Mouse (Mus musculus) midbrain, embryonic 15.5 days (tissue): ENCODE results near the gene Tmed2. TPM values are rescaled to one million over a fixed set of nuclear protein-coding genes. Genes with fewer than 3 reads are reported as not detected.
"Not testable (repeated sequence)": the region's sequence is repeated elsewhere in the genome, so short reads cannot be mapped to it uniquely, and the experiment has no call there.

Source experiments
- ATAC-seq: fragments of 200-750 bp; cut with Nextera tagmentation; replicated peaks from 2 replicates; pipeline ENCODE4 v1.8.0; 2017; ENCODE audit warnings: moderate TSS enrichment
- H3K27ac ChIP-seq: fragments of 300-500 bp; sonication (generic); 2 replicates; pipeline ENCODE4 v1.5.1; 2015; ENCODE audit warnings: mild to moderate bottlenecking, inconsistent platforms
- H3K27me3 ChIP-seq: fragments of 300-500 bp; sonication (generic); replicated peaks from 2 replicates; pipeline ENCODE4 v1.6.1; 2015; ENCODE audit warnings: inconsistent platforms
- H3K36me3 ChIP-seq: fragments of 300-500 bp; sonication (generic); replicated peaks from 2 replicates; pipeline ENCODE4 v1.6.1; 2015; ENCODE audit warnings: inconsistent platforms
- H3K4me1 ChIP-seq: fragments of 300-500 bp; sonication (generic); 2 replicates; pipeline ENCODE4 v1.6.1; 2015; ENCODE audit warnings: inconsistent platforms
- H3K4me2 ChIP-seq: fragments of 300-500 bp; sonication (generic); 2 replicates; pipeline ENCODE4 v1.6.1; 2015; ENCODE audit warnings: inconsistent platforms, mild to moderate bottlenecking, moderate library complexity
- H3K4me3 ChIP-seq: fragments of 300-500 bp; sonication (generic); 2 replicates; pipeline ENCODE4 v1.5.1; 2015; ENCODE audit warnings: mild to moderate bottlenecking, inconsistent platforms
- H3K9ac ChIP-seq: fragments of 300-500 bp; sonication (generic); 2 replicates; pipeline ENCODE4 v1.6.1; 2015; ENCODE audit warnings: mild to moderate bottlenecking, inconsistent platforms
- H3K9me3 ChIP-seq: fragments of 300-500 bp; sonication (generic); 2 replicates; pipeline ENCODE4 v1.6.1; 2016; ENCODE audit warnings: inconsistent platforms
- WGBS: fragments of 180-500 bp; shearing (Covaris S2); methylation state at CpG from one replicate; pipeline ENCODE4 v1.1.7; 2015; ENCODE audit warnings: mixed read lengths; 5-methylcytosine and 5-hydroxymethylcytosine counted together
- polyA plus RNA-seq: library from polyadenylated mRNA; unstranded; fragments of >200 nt; fragmentation: Nextera tagmentation; extraction: Ambion mirVana; gene quantifications from 2 replicates; pipeline ENCODE4 v1.2.1, GENCODE M21; 2015

Tmed2 gene
- polyA plus RNA-seq, 1 experiment from 2014 or later = 332 TPM

- Histone ChIP-seq H3K4me3 (peak overlapping the region; percentile 93), H3K4me2 (peak overlapping the region; percentile 79), H3K27ac (0 out of 2 replicates have a peak overlapping the region, but pooled peaks have one; percentile 84), H3K36me3 (peaks cover 27% of the 10 kb centered on the region), H3K4me1 (peaks cover 15% of the 10 kb centered on the region)
- not testable (repeated sequence) for H3K27me3 ChIP-seq, H3K9ac ChIP-seq, H3K9me3 ChIP-seq, ATAC-seq
- 38% methylated on average over 5 of the region's 5 CpGs for WGBS
These were observed 11.0 kb downstream of the Tmed2 start for GRCm38 (mm10) chr5:124551349-124552093.

GRCm38 (mm10) chr5:124552094-124552472 is 11.6 kb downstream of the Tmed2 start:
- Histone ChIP-seq H3K9ac (peak overlapping the region; percentile 86), H3K9me3 (no peaks in the 10 kb centered on the region), H3K36me3 (peaks cover 28% of the 10 kb centered on the region), H3K4me3 (peak overlapping the region; percentile 93), H3K27me3 (no peaks in the 10 kb centered on the region), H3K4me1 (peaks cover 15% of the 10 kb centered on the region), H3K4me2 (peak overlapping the region; percentile 79), H3K27ac (peak overlapping the region; percentile 84)
- WGBS = 14% methylated on average over 9 of the region's 9 CpGs
- ATAC-seq = peak; percentile 18; the same call in 1 of the 2 replicates

- no peaks in the 10 kb centered on the region for H3K9me3 ChIP-seq
- under 1% methylated on average over 66 of the region's 66 CpGs for WGBS
- peak; percentile 85 for ATAC-seq
These were observed 12.2 kb downstream of the Tmed2 start, which contains the start of gene Ddx55 for GRCm38 (mm10) chr5:124552558-124553307. Gene Ddx55 (plus strand): TSS chr5:124552864.

GRCm38 (mm10) chr5:124553607-124554006 is 13.1 kb downstream of the Tmed2 start:
- Histone ChIP-seq H3K4me3 (peak overlapping the region; percentile 93), H3K9ac (0 out of 2 replicates have a peak overlapping the region, but pooled peaks have one; percentile 86)
- ATAC-seq = no peak

More at GRCm38 (mm10) chr5:124552558-124553307, 12.2 kb downstream of the Tmed2 start, which contains the start of gene Ddx55:
- H3K36me3 ChIP-seq = peaks cover 28% of the 10 kb centered on the region
- H3K4me3 ChIP-seq = peak within 1 kb of the TSS; percentile 93
- peaks cover 15% of the 10 kb centered on the region for H3K4me1 ChIP-seq
- H3K27me3 ChIP-seq = no peaks in the 10 kb centered on the region
- peak within 1 kb of the TSS; percentile 86 for H3K9ac ChIP-seq
- peak within 1 kb of the TSS; percentile 84 for H3K27ac ChIP-seq
- H3K4me2 ChIP-seq = peak within 1 kb of the TSS; percentile 79

GRCm38 (mm10) chr5:124555145-124555544 is 14.7 kb downstream of the Tmed2 start:
- H3K4me3 ChIP-seq = no peak overlapping the region
- H3K4me2 ChIP-seq = no peak overlapping the region
- H3K36me3 ChIP-seq = peaks cover 32% of the 10 kb centered on the region
- ATAC-seq = no peak
- WGBS = 90% methylated on average over 1 of the region's 1 CpGs
- H3K9ac ChIP-seq = no peak overlapping the region
- H3K27me3 ChIP-seq = no peaks in the 10 kb centered on the region
- no peak overlapping the region for H3K27ac ChIP-seq
- H3K4me1 ChIP-seq = peaks cover 15% of the 10 kb centered on the region
- no peaks in the 10 kb centered on the region for H3K9me3 ChIP-seq

More at GRCm38 (mm10) chr5:124553607-124554006, 13.1 kb downstream of the Tmed2 start:
- Histone ChIP-seq H3K4me1 (peaks cover 15% of the 10 kb centered on the region), H3K36me3 (peaks cover 24% of the 10 kb centered on the region), H3K27me3 (no peaks in the 10 kb centered on the region), H3K27ac (no peak overlapping the region), H3K9me3 (no peaks in the 10 kb centered on the region), H3K4me2 (peak overlapping the region; percentile 79)
- WGBS = 59% methylated on average over 6 of the region's 6 CpGs

- Histone ChIP-seq H3K4me1 (no peaks in the 10 kb centered on the region), H3K9me3 (no peaks in the 10 kb centered on the region), H3K27me3 (no peaks in the 10 kb centered on the region), H3K9ac (no peak overlapping the region), H3K36me3 (peaks cover 77% of the 10 kb centered on the region), H3K27ac (no peak overlapping the region), H3K4me2 (no peak overlapping the region), H3K4me3 (no peak overlapping the region)
- no peak for ATAC-seq
- 90% methylated on average over 12 of the region's 12 CpGs for WGBS
These were observed 30.6 kb downstream of the Tmed2 start for GRCm38 (mm10) chr5:124571068-124571467.

- no peak for ATAC-seq
- Histone ChIP-seq H3K36me3 (peaks cover 40% of the 10 kb centered on the region), H3K9ac (no peak overlapping the region), H3K4me1 (peaks cover 21% of the 10 kb centered on the region), H3K27ac (no peak overlapping the region), H3K27me3 (no peaks in the 10 kb centered on the region), H3K9me3 (no peaks in the 10 kb centered on the region), H3K4me3 (no peak overlapping the region), H3K4me2 (no peak overlapping the region)
- WGBS = 98% methylated on average over 7 of the region's 7 CpGs
These were observed 35.0 kb downstream of the Tmed2 start for GRCm38 (mm10) chr5:124575467-124575866.

- peak within 1 kb of the TSS; percentile 90 for H3K4me2 ChIP-seq
- H3K9me3 ChIP-seq = no peaks in the 10 kb centered on the region
- H3K9ac ChIP-seq = peak within 1 kb of the TSS; percentile 74
- peaks cover 25% of the 10 kb centered on the region for H3K4me1 ChIP-seq
- peak within 1 kb of the TSS; percentile 73 for H3K27ac ChIP-seq
- no peaks in the 10 kb centered on the region for H3K27me3 ChIP-seq
- ATAC-seq = peak; percentile 93
- WGBS = 1% methylated on average over 51 of the region's 51 CpGs
- H3K36me3 ChIP-seq = peaks cover 15% of the 10 kb centered on the region; the same call in 1 of the 2 replicates
- peak within 1 kb of the TSS; percentile 78 for H3K4me3 ChIP-seq
These were observed 38.3 kb downstream of the Tmed2 start, which contains the start of the genes Eif2b1 and Gtf2h3 for GRCm38 (mm10) chr5:124578633-124579317. Gene Eif2b1 (minus strand): TSS chr5:124579131. Gene Gtf2h3 (plus strand): TSS chr5:124579140.

- H3K4me3 ChIP-seq = no peak overlapping the region
- no peaks in the 10 kb centered on the region for H3K9me3 ChIP-seq
- no peak overlapping the region for H3K27ac ChIP-seq
- H3K9ac ChIP-seq = no peak overlapping the region
- H3K4me1 ChIP-seq = peaks cover 25% of the 10 kb centered on the region
- no peaks in the 10 kb centered on the region for H3K27me3 ChIP-seq
- peaks cover 27% of the 10 kb centered on the region for H3K36me3 ChIP-seq
- H3K4me2 ChIP-seq = no peak overlapping the region
- no peak for ATAC-seq
- 91% methylated on average over 5 of the region's 5 CpGs for WGBS
These were observed 42.0 kb downstream of the Tmed2 start for GRCm38 (mm10) chr5:124582515-124582914.

- 92% methylated on average over 3 of the region's 3 CpGs for WGBS
These were observed 52.3 kb downstream of the Tmed2 start for GRCm38 (mm10) chr5:124592768-124593167.

GRCm38 (mm10) chr5:124598224-124599174 is 58.0 kb downstream of the Tmed2 start:
- no peaks in the 10 kb centered on the region for H3K9me3 ChIP-seq
- peak; percentile 100 for ATAC-seq
- H3K4me1 ChIP-seq = peaks cover 19% of the 10 kb centered on the region
- H3K36me3 ChIP-seq = peaks cover 26% of the 10 kb centered on the region
- 7% methylated on average over 30 of the region's 30 CpGs for WGBS
- peak overlapping the region; percentile 64 for H3K27ac ChIP-seq
- no peaks in the 10 kb centered on the region for H3K27me3 ChIP-seq
- peak overlapping the region; percentile 77 for H3K9ac ChIP-seq
- H3K4me3 ChIP-seq = peak overlapping the region; percentile 91
- peak overlapping the region; percentile 98 for H3K4me2 ChIP-seq

More at GRCm38 (mm10) chr5:124592768-124593167, 52.3 kb downstream of the Tmed2 start:
- ATAC-seq = no peak
- H3K4me3 ChIP-seq = no peak overlapping the region
- H3K4me2 ChIP-seq = no peak overlapping the region
- H3K4me1 ChIP-seq = no peaks in the 10 kb centered on the region
- H3K27ac ChIP-seq = no peak overlapping the region
- H3K36me3 ChIP-seq = peaks cover 65% of the 10 kb centered on the region
- H3K9me3 ChIP-seq = no peaks in the 10 kb centered on the region
- no peak overlapping the region for H3K9ac ChIP-seq
- H3K27me3 ChIP-seq = no peaks in the 10 kb centered on the region
